Comparison of ENCODE assay signal across 33 mouse cellular contexts in the genomic region with DNA sequence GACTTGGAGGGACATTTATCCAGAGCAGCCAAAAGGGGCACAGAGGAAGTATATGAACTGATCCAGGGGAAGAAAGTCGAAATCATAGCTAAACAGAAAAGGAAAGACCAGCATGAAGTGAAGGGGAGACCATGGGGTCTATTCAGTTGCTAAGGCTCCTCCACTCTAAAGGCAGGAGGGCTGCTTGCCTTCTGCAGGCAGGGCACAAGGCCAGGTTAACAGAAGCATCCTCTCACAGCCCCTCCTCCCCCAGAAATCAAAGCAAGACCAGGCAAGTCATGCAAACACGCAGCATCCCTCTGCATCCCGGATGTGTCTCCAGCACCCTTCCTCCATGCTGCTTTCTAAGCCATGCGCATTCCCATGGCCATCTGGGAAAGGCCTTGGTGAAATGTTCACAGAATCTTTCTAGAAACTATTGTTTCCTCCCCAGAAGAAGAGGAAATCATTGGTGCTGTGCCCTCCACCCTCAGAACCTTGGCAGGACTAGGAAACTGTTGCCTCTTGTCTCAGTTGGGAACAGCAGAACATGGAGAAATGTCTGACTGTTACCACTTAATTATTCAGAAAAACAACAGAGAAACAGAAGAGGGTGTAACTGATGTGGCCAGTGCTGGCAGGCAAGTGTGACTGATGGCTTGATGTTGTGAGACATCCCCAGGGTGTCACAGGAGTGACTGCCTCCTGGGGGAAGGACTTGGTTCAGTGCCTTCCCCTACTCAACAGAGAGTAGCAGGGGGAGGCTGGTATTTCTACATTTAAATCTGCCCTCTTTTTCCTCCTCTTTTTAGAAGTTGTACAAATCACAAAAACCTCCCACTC. TPM values are rescaled to one million over a fixed set of nuclear protein-coding genes. Genes with fewer than 3 reads are reported as not detected.
DNase-seq lines count a peak whose midpoint lies in the region; ATAC-seq lines count a peak whose summit lies in the region.
"Had no signal": no experiment of that assay in that cellular context is flagged by ENCODE, and none has a peak within 500 bp of the region (broad histone marks: within the 10 kb centered on the region; RNA-seq: fewer than 3 reads in every experiment).

No protein-coding gene starts in this region.

- WGBS in forebrain, embryonic 10.5 days = 81% methylated on average over 4 of the region's 4 CpGs
- 94% methylated on average over 4 of the region's 4 CpGs for WGBS in forebrain, embryonic 12.5 days
- 49% methylated on average over 4 of the region's 4 CpGs for WGBS in lung, embryonic 15.5 days

- no peaks in the 10 kb centered on the region for H3K9me3 ChIP-seq in forebrain, embryonic 10.5 days
- no peaks in the 10 kb centered on the region for H3K9me3 ChIP-seq in forebrain, embryonic 12.5 days
- no peaks in the 10 kb centered on the region for H3K9me3 ChIP-seq in lung, embryonic 15.5 days
- H3K9me3 ChIP-seq: embryonic facial prominence, embryonic 10.5 days; embryonic facial prominence, embryonic 15.5 days; heart, embryonic 13.5 days; limb, embryonic 15.5 days; neural tube, embryonic 12.5 days had no signal

- no peak for DNase-seq in forebrain, embryonic 10.5 days (ENCODE audit: extremely low spot score, low spot score)
- no peak for DNase-seq in lung, adult 18-20 months
- peak; percentile 77 for DNase-seq in lung, postnatal 10 days
- DNase-seq in layer of hippocampus, adult 8-10 months (ENCODE audit: low spot score in 2 of 2) = no peak
- DNase-seq in kidney, postnatal 25 days = no peak
- DNase-seq: adrenal gland, postnatal 10 days; cerebellum, adult 11-12 months; cerebellum, postnatal 25 days; gastrocnemius, adult 2 months; gastrocnemius, postnatal 36 days; heart, adult 2 months; heart, postnatal 10 days; kidney, adult 9 months; kidney, postnatal 10 days; right cerebral cortex, adult 18-20 months; spleen, adult 18-20 months; thymus, adult 18-20 months; thymus, postnatal 25 days had no signal

- no peak for ATAC-seq in forebrain, embryonic 12.5 days (ENCODE audit: low FRiP score)
- peak; percentile 67; the same call in 1 of the 2 replicates for ATAC-seq in lung, embryonic 15.5 days (ENCODE audit: borderline replicate concordance, extremely low read depth, low FRiP score, low TSS enrichment)
- ATAC-seq: forebrain, embryonic 14.5 days; intestine, postnatal 0 days; Patski had no signal

- 0 out of 2 replicates have a peak overlapping the region, but pooled peaks have one; percentile 51 for H3K27ac ChIP-seq in forebrain, embryonic 10.5 days
- no peak overlapping the region for H3K27ac ChIP-seq in forebrain, embryonic 12.5 days
- H3K27ac ChIP-seq in lung, embryonic 15.5 days = peak overlapping the region; percentile 33; the same call in 1 of the 2 replicates
- H3K27ac ChIP-seq: embryonic facial prominence, embryonic 10.5 days; embryonic facial prominence, embryonic 15.5 days; gastrocnemius, adult 2 months; heart, adult 2 months; heart, embryonic 13.5 days; hindbrain, embryonic 14.5 days; left cerebral cortex, adult 2 months; limb, embryonic 15.5 days; liver, embryonic 14.5 days; neural tube, embryonic 12.5 days had no signal

- no peaks in the 10 kb centered on the region for H3K27me3 ChIP-seq in forebrain, embryonic 10.5 days (ENCODE audit: poor library complexity, severe bottlenecking)
- no peaks in the 10 kb centered on the region for H3K27me3 ChIP-seq in forebrain, embryonic 12.5 days
- H3K27me3 ChIP-seq in lung, embryonic 15.5 days = no peaks in the 10 kb centered on the region
- H3K27me3 ChIP-seq: embryonic facial prominence, embryonic 15.5 days; heart, embryonic 13.5 days; limb, embryonic 15.5 days; neural tube, embryonic 12.5 days; Patski had no signal

- no peak overlapping the region for H3K4me2 ChIP-seq in forebrain, embryonic 12.5 days
- no peak overlapping the region for H3K4me2 ChIP-seq in lung, embryonic 15.5 days
- H3K4me2 ChIP-seq: embryonic facial prominence, embryonic 15.5 days; heart, embryonic 13.5 days; hindbrain, embryonic 14.5 days; limb, embryonic 15.5 days; neural tube, embryonic 12.5 days had no signal

- no peak overlapping the region for H3K4me3 ChIP-seq in forebrain, embryonic 10.5 days
- no peak overlapping the region for H3K4me3 ChIP-seq in forebrain, embryonic 12.5 days (replicated peaks)
- H3K4me3 ChIP-seq in lung, embryonic 15.5 days = no peak overlapping the region
- H3K4me3 ChIP-seq: embryonic facial prominence, embryonic 10.5 days; embryonic facial prominence, embryonic 15.5 days; gastrocnemius, adult 2 months; heart, adult 2 months; heart, embryonic 13.5 days; left cerebral cortex, adult 2 months; limb, embryonic 15.5 days; myocyte; neural tube, embryonic 12.5 days had no signal

- no peak overlapping the region for H3K9ac ChIP-seq in forebrain, embryonic 12.5 days
- no peak overlapping the region for H3K9ac ChIP-seq in lung, embryonic 15.5 days
- H3K9ac ChIP-seq: embryonic facial prominence, embryonic 15.5 days; heart, embryonic 13.5 days; hindbrain, embryonic 14.5 days; limb, embryonic 15.5 days; liver, embryonic 14.5 days; neural tube, embryonic 12.5 days had no signal

- no peaks in the 10 kb centered on the region for H3K36me3 ChIP-seq in forebrain, embryonic 10.5 days (replicated peaks)
- H3K36me3 ChIP-seq in forebrain, embryonic 12.5 days (replicated peaks) = no peaks in the 10 kb centered on the region
- no peaks in the 10 kb centered on the region for H3K36me3 ChIP-seq in lung, embryonic 15.5 days
- H3K36me3 ChIP-seq: embryonic facial prominence, embryonic 10.5 days; embryonic facial prominence, embryonic 15.5 days; heart, embryonic 13.5 days; limb, embryonic 15.5 days; neural tube, embryonic 12.5 days had no signal

- peaks cover 12% of the 10 kb centered on the region for H3K4me1 ChIP-seq in forebrain, embryonic 10.5 days
- H3K4me1 ChIP-seq in forebrain, embryonic 12.5 days = no peaks in the 10 kb centered on the region
- peaks cover 26% of the 10 kb centered on the region for H3K4me1 ChIP-seq in lung, embryonic 15.5 days
- H3K4me1 ChIP-seq: neural tube, embryonic 12.5 days had no signal

RNA-seq across cellular contexts. Expression of gene Thbs1, which starts 36.9 kb away (rescaled TPM):
- polyA plus RNA-seq in forebrain, embryonic 10.5 days (2016; fragmentation: Nextera tagmentation; extraction: Ambion mirVana) = 40.0 and 40.9 TPM in 2 replicates
- 31.7 and 40.6 TPM in 2 replicates for polyA plus RNA-seq in forebrain, embryonic 12.5 days (2016; fragmentation: Nextera tagmentation; extraction: Ambion mirVana)
- polyA plus RNA-seq in lung, embryonic 15.5 days (2015; fragmentation: Nextera tagmentation; extraction: Ambion mirVana) = 184 and 185 TPM in 2 replicates
- 1 to 10 TPM; 1.6 to 3.4 (median 2.7) TPM for total RNA-seq in layer of hippocampus, adult 8-10 months (2022)
- total RNA-seq: MEL had no signal
